Mouse (Mus musculus): ENCODE measurements around the gene Iqck. TPM values are rescaled to one million over a fixed set of nuclear protein-coding genes. Genes with fewer than 3 reads are reported as not detected.

The Iqck gene
- polyA plus RNA-seq, 1 experiment from 2014 or later: 3.4 TPM

- H3K4me1 ChIP-seq (ENCODE audit: control insufficient read depth, insufficient read depth, low read length): no peaks in the 10 kb centered on the region
- H3K9ac ChIP-seq (ENCODE audit: low read length): no peak overlapping the region
- H3K27ac ChIP-seq (ENCODE audit: low read depth, low read length): no peak overlapping the region
- WGBS: 68% methylated on average over 3 of the region's 3 CpGs
- no peak overlapping the region for H3K4me2 ChIP-seq (ENCODE audit: low read length)
- H3K9me3 ChIP-seq (replicated peaks; ENCODE audit: control insufficient read depth, low read length): no peaks in the 10 kb centered on the region
- H3K27me3 ChIP-seq (replicated peaks; ENCODE audit: control insufficient read depth, insufficient read depth, low read length): no peaks in the 10 kb centered on the region
- DNase-seq (ENCODE audit: low spot score) (no peak), ATAC-seq (no peak)
- no peak overlapping the region for H3K4me3 ChIP-seq (ENCODE audit: low read depth, low read length)
- H3K36me3 ChIP-seq (ENCODE audit: control insufficient read depth, insufficient read depth, low read length): no peaks in the 10 kb centered on the region
Measured at GRCm38 (mm10) chr7:118947241-118947640, 91.7 kb downstream of the Iqck start.

GRCm38 (mm10) chr7:118948677-118949282, 93.2 kb downstream of the Iqck start:
- H3K4me3 ChIP-seq (ENCODE audit: low read depth, low read length): no peak overlapping the region
- 45% methylated on average over 2 of the region's 2 CpGs for WGBS
- H3K4me2 ChIP-seq (ENCODE audit: low read length): no peak overlapping the region
- no peaks in the 10 kb centered on the region for H3K4me1 ChIP-seq (ENCODE audit: control insufficient read depth, insufficient read depth, low read length)
- H3K9ac ChIP-seq (ENCODE audit: low read length): no peak overlapping the region
- H3K27me3 ChIP-seq (replicated peaks; ENCODE audit: control insufficient read depth, insufficient read depth, low read length): no peaks in the 10 kb centered on the region
- H3K36me3 ChIP-seq (ENCODE audit: control insufficient read depth, insufficient read depth, low read length): no peaks in the 10 kb centered on the region
- ATAC-seq (no peak), DNase-seq (ENCODE audit: low spot score) (no peak)
- H3K9me3 ChIP-seq (replicated peaks; ENCODE audit: control insufficient read depth, low read length): no peaks in the 10 kb centered on the region
- H3K27ac ChIP-seq (ENCODE audit: low read depth, low read length): no peak overlapping the region

GRCm38 (mm10) chr7:118949749-118950148, 94.2 kb downstream of the Iqck start:
- peak; percentile 31 for DNase-seq (ENCODE audit: low spot score)
- Histone ChIP-seq H3K4me3 (ENCODE audit: low read depth, low read length) (no peak overlapping the region), H3K9ac (ENCODE audit: low read length) (no peak overlapping the region), H3K36me3 (ENCODE audit: control insufficient read depth, insufficient read depth, low read length) (no peaks in the 10 kb centered on the region), H3K27ac (ENCODE audit: low read depth, low read length) (no peak overlapping the region), H3K4me1 (ENCODE audit: control insufficient read depth, insufficient read depth, low read length) (no peaks in the 10 kb centered on the region), H3K4me2 (ENCODE audit: low read length) (no peak overlapping the region), H3K9me3 (replicated peaks; ENCODE audit: control insufficient read depth, low read length) (no peaks in the 10 kb centered on the region), H3K27me3 (replicated peaks; ENCODE audit: control insufficient read depth, insufficient read depth, low read length) (no peaks in the 10 kb centered on the region)
- ATAC-seq: no peak
- 57% methylated on average over 7 of the region's 7 CpGs for WGBS

GRCm38 (mm10) chr7:118953626-118954282, 98.2 kb downstream of the Iqck start:
- Histone ChIP-seq H3K27ac (ENCODE audit: low read depth, low read length) (no peak overlapping the region), H3K9me3 (replicated peaks; ENCODE audit: control insufficient read depth, low read length) (no peaks in the 10 kb centered on the region), H3K4me3 (ENCODE audit: low read depth, low read length) (no peak overlapping the region), H3K36me3 (ENCODE audit: control insufficient read depth, insufficient read depth, low read length) (no peaks in the 10 kb centered on the region), H3K4me1 (ENCODE audit: control insufficient read depth, insufficient read depth, low read length) (no peaks in the 10 kb centered on the region), H3K4me2 (ENCODE audit: low read length) (no peak overlapping the region), H3K27me3 (replicated peaks; ENCODE audit: control insufficient read depth, insufficient read depth, low read length) (no peaks in the 10 kb centered on the region), H3K9ac (ENCODE audit: low read length) (no peak overlapping the region)
- 57% methylated on average over 11 of the region's 11 CpGs for WGBS
- DNase-seq (ENCODE audit: low spot score) (no peak), ATAC-seq (no peak)

DNA sequence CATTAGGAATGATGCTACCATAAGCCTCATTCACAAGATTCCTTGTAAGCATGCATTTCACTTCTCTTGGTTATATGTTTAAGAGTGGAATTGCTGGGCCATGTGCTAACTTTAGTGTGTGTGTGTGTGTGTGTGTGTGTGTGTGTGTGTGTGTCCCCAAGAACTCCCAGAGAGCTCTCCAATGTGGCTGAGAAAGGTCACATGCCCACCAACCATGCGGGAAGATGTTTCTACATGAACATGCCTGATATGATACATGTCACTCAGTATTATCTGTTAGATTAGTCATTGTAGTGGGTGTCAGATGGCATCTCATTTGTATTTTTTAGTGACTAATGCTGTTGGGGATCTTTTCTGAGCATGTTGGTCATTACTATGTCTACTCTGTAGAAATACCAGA, 99.4 kb downstream of the Iqck start:
- DNase-seq (ENCODE audit: low spot score) (no peak), ATAC-seq (no peak)
- H3K9ac ChIP-seq (ENCODE audit: low read length): no peak overlapping the region
- H3K4me3 ChIP-seq (ENCODE audit: low read depth, low read length): no peak overlapping the region
- H3K4me2 ChIP-seq (ENCODE audit: low read length): no peak overlapping the region
- WGBS: 93% methylated on average over 1 of the region's 1 CpGs
- H3K27ac ChIP-seq (ENCODE audit: low read depth, low read length): no peak overlapping the region
- no peaks in the 10 kb centered on the region for H3K36me3 ChIP-seq (ENCODE audit: control insufficient read depth, insufficient read depth, low read length)
- H3K9me3 ChIP-seq (replicated peaks; ENCODE audit: control insufficient read depth, low read length): no peaks in the 10 kb centered on the region
- H3K27me3 ChIP-seq (replicated peaks; ENCODE audit: control insufficient read depth, insufficient read depth, low read length): no peaks in the 10 kb centered on the region
- no peaks in the 10 kb centered on the region for H3K4me1 ChIP-seq (ENCODE audit: control insufficient read depth, insufficient read depth, low read length)

DNA sequence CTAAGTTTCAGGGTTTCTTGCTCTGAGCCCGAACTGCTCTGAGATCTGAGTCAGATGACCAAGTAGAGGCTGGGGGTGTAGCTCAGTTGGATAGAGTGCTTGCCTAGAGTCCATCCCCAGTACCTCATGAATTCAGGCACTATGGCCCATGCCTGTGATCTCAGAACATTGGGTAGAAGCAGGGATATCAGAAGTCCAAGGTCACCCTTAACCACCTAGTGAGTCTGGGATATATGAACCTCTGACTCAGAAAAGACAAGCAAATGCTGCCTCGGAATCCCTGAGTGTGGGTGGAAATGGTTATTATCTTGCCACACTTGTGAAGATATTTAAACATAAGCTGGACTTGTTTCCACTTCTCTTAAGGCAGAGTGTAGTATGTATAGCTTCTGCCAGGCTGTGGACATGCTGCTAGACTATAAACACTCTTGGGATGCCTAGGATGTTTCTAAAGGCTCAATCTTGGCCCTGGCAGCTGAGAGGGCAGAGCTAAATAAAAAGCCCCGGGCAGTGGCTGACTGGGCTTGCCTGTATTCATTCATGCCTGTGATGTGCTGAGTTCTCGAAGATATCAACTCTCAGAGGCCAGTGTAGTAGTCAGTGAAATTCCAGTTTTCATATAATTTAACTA, 101.2 kb downstream of the Iqck start:
- H3K4me3 ChIP-seq (ENCODE audit: low read depth, low read length): no peak overlapping the region
- H3K9ac ChIP-seq (ENCODE audit: low read length): no peak overlapping the region
- H3K27me3 ChIP-seq (replicated peaks; ENCODE audit: control insufficient read depth, insufficient read depth, low read length): no peaks in the 10 kb centered on the region
- H3K27ac ChIP-seq (ENCODE audit: low read depth, low read length): no peak overlapping the region
- DNase-seq (ENCODE audit: low spot score): no peak
- no peak overlapping the region for H3K4me2 ChIP-seq (ENCODE audit: low read length)
- H3K36me3 ChIP-seq (ENCODE audit: control insufficient read depth, insufficient read depth, low read length): no peaks in the 10 kb centered on the region
- no peaks in the 10 kb centered on the region for H3K4me1 ChIP-seq (ENCODE audit: control insufficient read depth, insufficient read depth, low read length)
- WGBS: 84% methylated on average over 4 of the region's 4 CpGs
- no peaks in the 10 kb centered on the region for H3K9me3 ChIP-seq (replicated peaks; ENCODE audit: control insufficient read depth, low read length)
- no peak for ATAC-seq

GRCm38 (mm10) chr7:118959209-118959608, 103.7 kb downstream of the Iqck start:
- Histone ChIP-seq H3K9ac (ENCODE audit: low read length) (no peak overlapping the region), H3K4me1 (ENCODE audit: control insufficient read depth, insufficient read depth, low read length) (no peaks in the 10 kb centered on the region), H3K27ac (ENCODE audit: low read depth, low read length) (no peak overlapping the region), H3K4me3 (ENCODE audit: low read depth, low read length) (no peak overlapping the region), H3K36me3 (ENCODE audit: control insufficient read depth, insufficient read depth, low read length) (no peaks in the 10 kb centered on the region), H3K9me3 (replicated peaks; ENCODE audit: control insufficient read depth, low read length) (no peaks in the 10 kb centered on the region), H3K27me3 (replicated peaks; ENCODE audit: control insufficient read depth, insufficient read depth, low read length) (no peaks in the 10 kb centered on the region), H3K4me2 (ENCODE audit: low read length) (no peak overlapping the region)
- no peak for ATAC-seq
- WGBS: 73% methylated on average over 7 of the region's 7 CpGs
- DNase-seq (ENCODE audit: low spot score): no peak

DNA sequence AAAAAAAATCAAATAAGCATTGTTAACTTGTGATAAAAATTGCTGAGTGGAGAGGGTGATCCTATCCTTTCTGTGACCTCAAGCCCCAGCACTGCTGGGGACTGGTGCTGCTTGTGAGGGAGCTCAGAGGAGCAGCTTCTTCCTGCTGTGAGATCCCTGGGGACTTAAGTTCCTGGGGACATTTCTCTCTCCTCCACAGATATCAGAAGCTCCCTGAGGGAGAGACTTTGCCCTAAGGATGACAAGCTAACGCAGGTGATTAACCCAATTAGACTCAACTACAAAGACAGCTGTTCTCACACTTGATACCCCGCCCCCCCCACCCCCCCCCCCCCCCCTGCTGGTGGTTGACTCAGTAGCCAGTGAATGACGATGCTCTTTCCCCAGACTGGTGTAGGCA, 109.2 kb downstream of the Iqck start:
- WGBS: 0% methylated on average over 2 of the region's 3 CpGs
- ATAC-seq (no peak), DNase-seq (ENCODE audit: low spot score) (no peak)
- H3K4me2 ChIP-seq (ENCODE audit: low read length): no peak overlapping the region
- no peak overlapping the region for H3K9ac ChIP-seq (ENCODE audit: low read length)
- no peaks in the 10 kb centered on the region for H3K9me3 ChIP-seq (replicated peaks; ENCODE audit: control insufficient read depth, low read length)
- no peaks in the 10 kb centered on the region; the same call in 1 of the 2 replicates for H3K36me3 ChIP-seq (ENCODE audit: control insufficient read depth, insufficient read depth, low read length)
- no peaks in the 10 kb centered on the region for H3K27me3 ChIP-seq (replicated peaks; ENCODE audit: control insufficient read depth, insufficient read depth, low read length)
- H3K27ac ChIP-seq (ENCODE audit: low read depth, low read length): no peak overlapping the region
- H3K4me3 ChIP-seq (ENCODE audit: low read depth, low read length): no peak overlapping the region
- H3K4me1 ChIP-seq (ENCODE audit: control insufficient read depth, insufficient read depth, low read length): no peaks in the 10 kb centered on the region

DNA sequence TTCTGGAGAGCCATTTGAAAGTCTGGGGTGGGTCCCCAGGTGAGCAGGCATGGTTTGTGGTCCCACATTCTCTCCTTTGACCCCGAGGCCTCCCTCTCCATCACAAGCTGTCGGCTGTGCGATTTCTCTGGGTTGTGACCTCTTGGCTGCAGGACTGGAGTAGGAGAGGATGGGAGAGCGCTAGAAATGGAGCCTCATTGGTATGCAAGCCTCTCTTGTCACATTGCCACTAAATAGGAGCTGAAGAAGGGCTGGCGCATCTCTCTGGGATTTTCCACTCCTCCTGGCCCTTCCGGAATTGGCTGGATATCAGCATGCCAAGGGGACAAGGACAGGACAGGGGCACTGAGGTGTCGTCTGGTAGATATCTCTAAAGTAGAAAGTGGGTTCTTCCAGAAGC, 109.6 kb downstream of the Iqck start:
- Histone ChIP-seq H3K27ac (ENCODE audit: low read depth, low read length) (no peak overlapping the region), H3K27me3 (replicated peaks; ENCODE audit: control insufficient read depth, insufficient read depth, low read length) (no peaks in the 10 kb centered on the region), H3K9me3 (replicated peaks; ENCODE audit: control insufficient read depth, low read length) (no peaks in the 10 kb centered on the region), H3K36me3 (ENCODE audit: control insufficient read depth, insufficient read depth, low read length) (no peaks in the 10 kb centered on the region; the same call in 1 of the 2 replicates), H3K4me2 (ENCODE audit: low read length) (no peak overlapping the region), H3K4me1 (ENCODE audit: control insufficient read depth, insufficient read depth, low read length) (no peaks in the 10 kb centered on the region), H3K9ac (ENCODE audit: low read length) (no peak overlapping the region), H3K4me3 (ENCODE audit: low read depth, low read length) (no peak overlapping the region)
- no peak for ATAC-seq
- WGBS: 31% methylated on average over 7 of the region's 7 CpGs
- no peak for DNase-seq (ENCODE audit: low spot score)

All from forebrain, embryonic 14.5 days (tissue).